In the genomic region with DNA sequence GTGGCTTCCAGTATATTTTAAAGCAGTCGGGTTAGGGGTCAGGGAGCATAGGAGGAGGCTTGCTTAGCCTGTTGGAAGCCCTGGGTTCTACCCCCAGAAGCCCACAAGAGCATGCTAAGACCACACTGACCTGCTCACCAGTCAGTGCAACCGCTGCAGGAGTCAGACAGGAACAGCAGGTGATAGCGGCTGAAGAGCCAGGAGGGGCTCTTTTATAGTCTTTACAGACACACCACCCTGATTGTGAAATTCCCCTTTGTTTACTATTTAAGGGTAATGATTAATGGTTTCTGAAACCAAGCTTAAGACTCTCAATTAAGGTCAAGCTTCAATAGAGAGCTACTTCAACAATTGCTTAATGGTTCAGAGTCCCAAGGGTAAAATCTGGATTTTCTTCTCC, we compare ENCODE assay signal across 16 mouse cellular contexts. TPM values are rescaled to one million over a fixed set of nuclear protein-coding genes. Genes with fewer than 3 reads are reported as not detected.
DNase-seq lines count a peak whose midpoint lies in the region; ATAC-seq and TF ChIP-seq lines count a peak whose summit lies in the region.
"Had no signal": no experiment of that assay in that cellular context is flagged by ENCODE, and none has a peak within 500 bp of the region (broad histone marks: within the 10 kb centered on the region; RNA-seq: fewer than 3 reads in every experiment).

A gene (minus strand): TSS at position 217 of the 400 bp plus-strand sequence.

- no peaks in the 10 kb centered on the region for H3K27me3 ChIP-seq in kidney, postnatal 0 days (ENCODE audit: insufficient read depth, low read length)
- H3K27me3 ChIP-seq: heart, embryonic 13.5 days had no signal

- peak within 1 kb of the TSS; percentile 47 for H3K27ac ChIP-seq in kidney, postnatal 0 days
- H3K27ac ChIP-seq: heart, embryonic 13.5 days; hindbrain, embryonic 10.5 days; macrophage; midbrain, embryonic 13.5 days had no signal

- H3K4me3 ChIP-seq in kidney, postnatal 0 days (replicated peaks; ENCODE audit: low read depth, low read length) = no peak within 1 kb of the TSS
- H3K4me3 ChIP-seq: heart, embryonic 13.5 days; hindbrain, embryonic 10.5 days; midbrain, embryonic 13.5 days had no signal

- no peak within 1 kb of the TSS for H3K4me2 ChIP-seq in kidney, postnatal 0 days (ENCODE audit: low read length)
- H3K4me2 ChIP-seq: heart, embryonic 13.5 days; midbrain, embryonic 13.5 days had no signal

- peak; percentile 3 for DNase-seq in 416B (ENCODE audit: low read depth)
- peak; percentile 12 for DNase-seq in adipocyte (ENCODE audit: low spot score)
- DNase-seq in kidney, postnatal 0 days (ENCODE audit: low spot score) = peak; percentile 15
- peak; percentile 10 for DNase-seq in lung, postnatal 36 days
- no peak for DNase-seq in spleen, postnatal 36 days (ENCODE audit: low spot score in 2 of 2)
- no peak for DNase-seq in heart, adult 9 months (ENCODE audit: low spot score in 2 of 2)
- DNase-seq in layer of hippocampus, postnatal 14 days (ENCODE audit: low spot score in 2 of 2) = no peak
- DNase-seq: gastrocnemius, postnatal 25 days had no signal

- no peak within 1 kb of the TSS for H3K9ac ChIP-seq in kidney, postnatal 0 days (ENCODE audit: low read depth, low read length)
- H3K9ac ChIP-seq: heart, embryonic 13.5 days; midbrain, embryonic 13.5 days had no signal

- 45% methylated on average over 3 of the region's 3 CpGs for WGBS in kidney, postnatal 0 days

- no peak for TF ChIP-seq CTCF in kidney, postnatal 0 days (IDR thresholded peaks at IDR 0.05; ENCODE audit: low read depth)

- peak; percentile 65; the same call in 1 of the 2 replicates for ATAC-seq in kidney, postnatal 0 days (replicated peaks; ENCODE audit: low FRiP score, low read depth)
- ATAC-seq: activated CD4-positive, CD25-positive, alpha-beta regulatory T cell, adult 4 months; CD4-positive, CD25-positive, alpha-beta regulatory T cell, adult 4 months; midbrain, embryonic 13.5 days had no signal

- no peaks in the 10 kb centered on the region for H3K36me3 ChIP-seq in kidney, postnatal 0 days (ENCODE audit: insufficient read depth, low read length)
- H3K36me3 ChIP-seq: heart, embryonic 13.5 days; hindbrain, embryonic 10.5 days; midbrain, embryonic 13.5 days had no signal

- no peaks in the 10 kb centered on the region for H3K4me1 ChIP-seq in kidney, postnatal 0 days (replicated peaks; ENCODE audit: insufficient read depth, low read length)
- H3K4me1 ChIP-seq: heart, embryonic 13.5 days; hindbrain, embryonic 10.5 days; midbrain, embryonic 13.5 days had no signal

- H3K9me3 ChIP-seq in kidney, postnatal 0 days (replicated peaks; ENCODE audit: low read length) = no peaks in the 10 kb centered on the region
- H3K9me3 ChIP-seq: heart, embryonic 13.5 days; hindbrain, embryonic 10.5 days; midbrain, embryonic 13.5 days had no signal

RNA-seq across cellular contexts. Expression of the gene that starts here (rescaled TPM):
- polyA plus RNA-seq in kidney, postnatal 0 days (2015; fragmentation: Nextera tagmentation; extraction: Ambion mirVana) = 5,307 and 6,196 TPM in 2 replicates
- not detected for total RNA-seq in layer of hippocampus, postnatal 14 days (2021)
- total RNA-seq: gastrocnemius, postnatal 25 days had no signal
- polyA plus RNA-seq: heart, embryonic 13.5 days; limb, embryonic 11.5 days; macrophage; midbrain, embryonic 13.5 days; testis, adult 2 months had no signal

Comparison
In these comparisons a context has a peak if more than half of its experiments do, and no peak if none do; other contexts are left out.
1. DNase-seq: peak in 416B (single experiment), adipocyte (single experiment), kidney, postnatal 0 days (single experiment) and lung, postnatal 36 days (single experiment); none in spleen, postnatal 36 days (0 of 2), heart, adult 9 months (0 of 2) and layer of hippocampus, postnatal 14 days (0 of 2).